Mouse (Mus musculus) Patski (cell line): ENCODE results near the gene Gm20662. TPM values are rescaled to one million over a fixed set of nuclear protein-coding genes. Genes with fewer than 3 reads are reported as not detected.

ENCODE experiments used
- ATAC-seq: fragments of 100-300 bp; one replicate; pipeline ENCODE4 v1.8.0; 2021
- CTCF ChIA-PET: fragments of 350-600 bp; sonication (Branson Sonifier 250); formaldehyde crosslinking; loops from one replicate; lab custom pipeline; 2022; ENCODE audit warnings: inconsistent platforms; lab: Charles Lee
- POLR2A ChIA-PET: fragments of 350-600 bp; sonication (Branson Sonifier 250); formaldehyde crosslinking; loops from one replicate; lab custom pipeline; 2022; ENCODE audit warnings: antibody characterized with exemption, inconsistent platforms; lab: Charles Lee
- DNase-seq: peaks from one replicate; pipeline ENCODE4 v3.0.0-alpha.2; 2011; ENCODE audit warnings: low read depth, low spot score
- H3K27me3 ChIP-seq: fragments of 371-371 bp; one replicate; pipeline ENCODE4 v1.5.1; 2021
- CTCF ChIP-seq: fragments of 100-300 bp; IDR thresholded peaks from one replicate; pipeline ENCODE4 v1.5.1; 2021
- in situ Hi-C: fragments of 300-500 bp; cut with MboI; formaldehyde crosslinking; loops from 3 replicates; pipeline ENCODE4 v1.11.1; 2018; ENCODE audit warnings: low pct_unique_long_range_greater_than_20kb, mixed read lengths
- polyA plus RNA-seq: library from polyadenylated mRNA; unstranded; gene quantifications from one replicate; pipeline ENCODE4 v1.2.3, GENCODE M21; 2021

Gm20662 gene
- polyA plus RNA-seq, 1 experiment from 2014 or later: not detected

- no peaks in the 10 kb centered on the region for H3K27me3 ChIP-seq
- POLR2A ChIA-PET: interaction anchor here (0.6 to 1.0 kb wide), 2 partner anchors 9 to 10 kb away, joined by 3 to 9 read pairs; partner anchors contain the start of gene Uba7
- TF ChIP-seq CTCF: no peak
- no peak for DNase-seq
- CTCF ChIA-PET: no interaction called here
- in situ Hi-C loops: no loop called here
- no peak for ATAC-seq
Observed at GRCm38 (mm10) chr9:107984052-107984753, 11.9 kb upstream of the Gm20662 start.

DNA sequence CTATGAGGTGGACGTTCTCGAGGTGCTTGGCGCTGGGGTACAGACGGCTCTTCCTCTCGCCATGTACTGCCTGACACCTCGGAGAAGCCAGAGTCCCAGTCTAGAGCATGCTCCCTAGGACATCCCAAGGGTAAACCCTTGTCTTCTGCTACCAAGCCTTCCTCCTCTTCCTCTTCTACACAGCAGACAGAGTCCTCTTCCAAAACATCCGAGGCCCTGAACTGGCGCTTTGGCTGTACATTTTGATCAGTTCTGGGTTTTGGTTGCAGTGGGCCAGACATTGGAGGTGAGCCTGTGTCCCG lies 11.4 kb upstream of the Gm20662 start:
- DNase-seq (no peak), ATAC-seq (no peak)
- TF ChIP-seq CTCF: no peak
- H3K27me3 ChIP-seq: no peaks in the 10 kb centered on the region
- ChIA-PET POLR2A (no interaction called here), CTCF (no interaction called here)
- in situ Hi-C loops: no loop called here

DNA sequence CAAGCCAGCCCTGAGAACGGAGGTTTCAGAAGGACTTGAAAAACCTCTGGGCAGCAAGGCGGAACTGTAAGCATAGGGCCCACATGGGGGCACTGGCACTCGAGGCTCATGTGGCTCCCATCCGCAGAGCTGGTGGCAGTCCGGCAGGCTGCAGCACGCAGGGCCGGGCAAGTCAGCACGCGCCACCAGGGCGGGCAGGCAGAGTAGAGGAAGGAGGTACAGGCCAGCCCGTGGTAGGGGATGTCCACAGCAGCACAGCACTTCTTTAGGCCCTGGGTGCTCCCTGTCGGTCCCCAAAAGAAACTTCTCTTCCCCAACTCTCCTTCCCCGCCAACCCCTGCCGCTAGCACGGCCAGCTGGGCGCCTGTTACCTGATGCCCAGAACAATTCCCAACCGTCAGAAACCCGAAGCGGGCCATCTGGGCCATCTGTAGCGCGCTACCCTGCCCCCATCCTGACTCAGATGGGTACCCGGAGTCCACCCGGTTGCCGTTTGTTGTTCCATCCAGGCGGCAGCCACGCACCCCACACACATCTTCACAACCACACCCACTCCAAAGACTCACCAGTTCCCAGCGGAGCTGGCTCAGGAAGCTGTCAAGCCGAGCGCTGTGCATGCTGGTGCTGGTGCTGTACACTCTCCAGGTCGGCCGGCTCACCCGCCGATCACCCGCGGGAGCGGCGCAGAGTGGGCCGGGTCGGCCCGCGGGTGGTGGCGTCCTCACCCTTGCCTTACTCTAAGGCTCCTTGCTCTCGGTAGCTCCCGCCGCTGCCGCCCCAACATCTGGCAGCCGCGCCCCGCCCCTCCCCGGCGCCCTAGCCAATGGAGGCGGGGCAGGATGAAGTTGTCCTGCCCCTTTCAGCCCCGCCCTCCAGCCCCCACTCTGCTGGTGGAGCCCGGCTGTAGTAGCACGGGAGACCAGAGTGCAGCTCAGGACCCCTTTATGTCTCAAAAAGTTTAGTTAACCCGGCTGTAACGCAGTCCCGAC lies 10.7 kb upstream of the Gm20662 start, which contains the start of gene Inka1:
TSS of gene Inka1 (minus strand) at position 749 of the 989 bp plus-strand sequence.
- DNase-seq (no peak), ATAC-seq (peak; percentile 78)
- POLR2A ChIA-PET: interaction anchor here (1.2 kb wide), 1 partner anchor 9 kb away, joined by 3 read pairs; no protein-coding TSS in a partner anchor
- no peaks in the 10 kb centered on the region for H3K27me3 ChIP-seq
- TF ChIP-seq CTCF: no peak
- in situ Hi-C loops: no loop called here
- CTCF ChIA-PET: interaction anchor here (1.2 kb wide), 1 partner anchor 10 kb away, joined by 3 read pairs; the partner anchor contains the start of gene Uba7

- ATAC-seq: peak; percentile 69
- no peak for TF ChIP-seq CTCF
- POLR2A ChIA-PET: interaction anchor here (1.0 to 1.2 kb wide), 2 partner anchors 10 to 12 kb away, joined by 3 read pairs; no protein-coding TSS in a partner anchor
- no peaks in the 10 kb centered on the region for H3K27me3 ChIP-seq
- CTCF ChIA-PET: interaction anchor here (1.2 to 1.5 kb wide), 2 partner anchors 10 to 11 kb away, joined by 3 to 5 read pairs; partner anchors contain the start of gene Uba7
- in situ Hi-C loops: no loop called here
- no peak for DNase-seq
Observed at GRCm38 (mm10) chr9:107986376-107986775, 9.8 kb upstream of the Gm20662 start.

GRCm38 (mm10) chr9:107987950-107988349 lies 8.2 kb upstream of the Gm20662 start:
- CTCF ChIA-PET: interaction anchor here (1.0 to 1.9 kb wide), 5 partner anchors 12 to 84 kb away, joined by 3 to 9 read pairs (median 4); no protein-coding TSS in a partner anchor

DNA sequence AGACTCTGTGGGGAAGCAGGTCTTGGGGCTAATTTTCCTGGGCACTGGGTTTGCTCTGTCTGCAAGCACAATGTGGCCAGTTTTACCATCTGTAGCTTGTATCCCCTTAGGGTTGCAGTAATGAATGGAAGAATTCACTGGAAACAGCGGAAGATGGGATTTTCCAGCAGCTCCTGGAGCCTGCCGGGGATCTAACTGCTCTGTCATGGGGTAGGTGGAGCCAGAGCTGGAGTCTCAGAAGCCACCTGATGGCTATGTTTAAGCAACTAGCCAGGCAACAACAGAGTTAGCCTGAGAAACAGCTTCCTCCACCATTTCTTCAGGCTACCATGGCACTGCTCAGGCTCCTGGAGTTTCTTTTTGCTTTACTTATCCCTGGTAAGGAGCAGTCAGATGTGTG lies 4.0 kb upstream of the Gm20662 start, which contains the start of gene Cdhr4:
TSS of gene Cdhr4 (plus strand) at position 301 of the 400 bp plus-strand sequence.
- POLR2A ChIA-PET: interaction anchor here (1.3 kb wide), 1 partner anchor 11 kb away, joined by 4 read pairs; the partner anchor contains the start of gene Ip6k1
- H3K27me3 ChIP-seq: peaks cover 2% of the 10 kb centered on the region
- TF ChIP-seq CTCF: no peak
- in situ Hi-C loops: no loop called here
- DNase-seq: no peak
- CTCF ChIA-PET: interaction anchor here (1.1 kb wide), 1 partner anchor 61 kb away, joined by 3 read pairs; the partner anchor contains the start of gene Amigo3
- ATAC-seq: no peak

More at GRCm38 (mm10) chr9:107987950-107988349, 8.2 kb upstream of the Gm20662 start:
- DNase-seq (no peak), ATAC-seq (no peak)
- H3K27me3 ChIP-seq: no peaks in the 10 kb centered on the region
- in situ Hi-C loops: no loop called here
- no peak for TF ChIP-seq CTCF
- POLR2A ChIA-PET: interaction anchor here (0.7 kb wide), 2 partner anchors 16 to 91 kb away, joined by 3 read pairs; no protein-coding TSS in a partner anchor

- POLR2A ChIA-PET: no interaction called here
- in situ Hi-C loops: no loop called here
Observed at GRCm38 (mm10) chr9:107993013-107993412, 3.1 kb upstream of the Gm20662 start.

DNA sequence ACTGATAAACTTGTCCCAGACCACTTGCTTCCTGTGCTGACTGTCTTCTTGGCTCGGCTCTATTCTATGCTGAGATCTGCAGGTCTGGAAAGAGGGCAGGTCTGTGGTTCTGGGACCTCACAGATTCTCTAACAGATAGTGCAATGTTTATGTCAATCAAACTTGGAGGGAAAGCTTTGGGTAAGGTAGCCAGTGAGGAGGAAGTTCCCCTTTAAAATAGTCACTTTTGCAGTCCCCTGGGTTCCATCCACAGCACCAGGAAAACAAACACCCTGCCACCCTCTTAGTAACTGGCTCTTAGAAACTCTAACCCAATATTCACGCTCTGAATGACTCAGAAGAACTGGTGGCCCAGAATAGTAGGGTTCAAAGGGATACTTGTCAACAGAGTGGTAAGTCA lies 1.7 kb upstream of the Gm20662 start:
- CTCF ChIA-PET: no interaction called here

More at GRCm38 (mm10) chr9:107993013-107993412, 3.1 kb upstream of the Gm20662 start:
- DNase-seq (no peak), ATAC-seq (no peak)
- no peak for TF ChIP-seq CTCF
- CTCF ChIA-PET: interaction anchor here (1.1 kb wide), 1 partner anchor 60 kb away, joined by 3 read pairs; the partner anchor contains the start of gene Amigo3
- peaks cover 6% of the 10 kb centered on the region for H3K27me3 ChIP-seq

DNA sequence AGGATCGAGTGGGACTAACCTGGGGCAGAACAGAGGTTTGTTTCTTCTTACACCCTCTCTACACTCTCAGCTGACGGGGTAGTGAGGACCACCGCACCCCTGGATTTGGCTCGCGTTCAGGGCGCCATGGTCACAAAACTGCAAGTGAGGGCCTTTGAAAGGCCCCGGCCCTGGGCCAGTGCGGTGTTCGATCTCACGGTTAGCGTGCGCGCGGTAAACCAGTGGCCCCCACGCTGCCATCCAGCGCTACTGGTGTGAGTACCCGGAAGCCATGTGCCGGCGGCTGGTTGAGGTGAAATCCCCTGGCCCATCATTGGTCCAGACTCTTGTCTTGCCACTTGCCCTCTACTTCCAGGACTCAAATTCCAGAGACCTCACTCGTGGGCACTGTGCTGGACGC lies 636 bp upstream of the Gm20662 start:
- no peak for TF ChIP-seq CTCF
- in situ Hi-C loops: no loop called here
- H3K27me3 ChIP-seq: peaks cover 6% of the 10 kb centered on the region
- ATAC-seq: no peak
- ChIA-PET CTCF (no interaction called here), POLR2A (no interaction called here)
- DNase-seq: no peak

More for the DNA sequence above, 1.7 kb upstream of the Gm20662 start:
- POLR2A ChIA-PET: no interaction called here
- ATAC-seq (no peak), DNase-seq (no peak)
- peaks cover 6% of the 10 kb centered on the region for H3K27me3 ChIP-seq
- TF ChIP-seq CTCF: no peak
- in situ Hi-C loops: no loop called here
